Mouse (Mus musculus) liver, embryonic 12.5 days (tissue): ENCODE results near the gene Pip5k1a. TPM values are rescaled to one million over a fixed set of nuclear protein-coding genes. Genes with fewer than 3 reads are reported as not detected.
A peak's percentile ranks its signal among the peaks of the same experiment; 100 is the strongest.

Experiments used
- ATAC-seq: fragments of 200-750 bp; cut with Nextera tagmentation; 2 replicates; pipeline ENCODE4 v1.8.0; 2017; ENCODE audit warnings: moderate number of reproducible peaks, mild to moderate bottlenecking, moderate library complexity
- H3K27ac ChIP-seq: fragments of 300-500 bp; sonication (generic); 2 replicates; pipeline ENCODE4 v1.5.1; 2016; ENCODE audit warnings: mild to moderate bottlenecking
- H3K27me3 ChIP-seq: fragments of 300-500 bp; sonication (generic); replicated peaks from 2 replicates; pipeline ENCODE4 v1.6.1; 2016; ENCODE audit warnings: mild to moderate bottlenecking, moderate library complexity
- H3K36me3 ChIP-seq: fragments of 300-500 bp; sonication (generic); 2 replicates; pipeline ENCODE4 v1.6.1; 2016; ENCODE audit warnings: mild to moderate bottlenecking, moderate library complexity
- H3K4me1 ChIP-seq: fragments of 300-500 bp; sonication (generic); 2 replicates; pipeline ENCODE4 v1.6.1; 2016
- H3K4me2 ChIP-seq: fragments of 300-500 bp; sonication (generic); 2 replicates; pipeline ENCODE4 v1.6.1; 2016; ENCODE audit warnings: mild to moderate bottlenecking, moderate library complexity
- H3K4me3 ChIP-seq: fragments of 300-500 bp; sonication (generic); 2 replicates; pipeline ENCODE4 v1.5.1; 2016; ENCODE audit warnings: mild to moderate bottlenecking, moderate library complexity
- H3K9ac ChIP-seq: fragments of 300-500 bp; sonication (generic); 2 replicates; pipeline ENCODE4 v1.6.1; 2016; ENCODE audit warnings: mild to moderate bottlenecking, moderate library complexity
- H3K9me3 ChIP-seq: fragments of 300-500 bp; sonication (generic); replicated peaks from 2 replicates; pipeline ENCODE4 v1.6.1; 2016; ENCODE audit warnings: mild to moderate bottlenecking, moderate library complexity
- WGBS: fragments of 180-500 bp; shearing (Covaris S2); methylation state at CpG from one replicate; pipeline ENCODE4 v1.1.7; 2016; ENCODE audit not compliant: insufficient replicate concordance; 5-methylcytosine and 5-hydroxymethylcytosine counted together
- polyA plus RNA-seq: library from polyadenylated mRNA; unstranded; fragments of >200 nt; fragmentation: Nextera tagmentation; extraction: Ambion mirVana; gene quantifications from 2 replicates; pipeline ENCODE4 v1.2.1, GENCODE M21; 2016

Pip5k1a gene
- 11.3 and 11.5 TPM in 2 replicates for polyA plus RNA-seq

- Histone ChIP-seq H3K4me2 (peak within 1 kb of the TSS; percentile 75), H3K27ac (peak within 1 kb of the TSS; percentile 90), H3K4me1 (peaks cover 64% of the 10 kb centered on the region), H3K36me3 (peaks cover 17% of the 10 kb centered on the region), H3K27me3 (no peaks in the 10 kb centered on the region), H3K9me3 (no peaks in the 10 kb centered on the region), H3K4me3 (peak within 1 kb of the TSS; percentile 91), H3K9ac (peak within 1 kb of the TSS; percentile 89)
- WGBS: under 1% methylated on average over 51 of the region's 51 CpGs
- ATAC-seq: peak; percentile 83
Measured at GRCm38 (mm10) chr3:95106338-95107117, at the start of gene Pip5k1a. TSS of gene Pip5k1a (minus strand) at chr3:95106930.

DNA sequence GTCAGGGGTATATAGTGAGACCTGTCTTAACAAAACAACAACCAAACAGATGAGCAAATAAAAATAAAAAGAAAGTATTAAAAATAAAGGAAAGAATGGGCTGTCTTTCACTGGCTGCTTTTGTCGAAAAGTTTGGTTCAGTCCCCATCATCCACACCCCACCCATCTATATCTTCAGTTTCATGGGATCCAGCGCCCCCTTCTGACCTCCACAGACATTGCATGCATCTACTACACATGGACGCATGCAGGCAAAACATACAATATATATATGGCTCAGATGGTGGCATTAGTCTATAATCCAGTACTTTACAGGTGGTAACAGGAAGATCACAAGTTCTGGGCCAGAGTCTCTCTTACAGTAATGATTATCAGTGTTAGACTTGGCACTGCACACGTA is 47.1 kb upstream of the Pip5k1a start:
- ATAC-seq: no peak
- WGBS: 28% methylated on average over 4 of the region's 4 CpGs

DNA sequence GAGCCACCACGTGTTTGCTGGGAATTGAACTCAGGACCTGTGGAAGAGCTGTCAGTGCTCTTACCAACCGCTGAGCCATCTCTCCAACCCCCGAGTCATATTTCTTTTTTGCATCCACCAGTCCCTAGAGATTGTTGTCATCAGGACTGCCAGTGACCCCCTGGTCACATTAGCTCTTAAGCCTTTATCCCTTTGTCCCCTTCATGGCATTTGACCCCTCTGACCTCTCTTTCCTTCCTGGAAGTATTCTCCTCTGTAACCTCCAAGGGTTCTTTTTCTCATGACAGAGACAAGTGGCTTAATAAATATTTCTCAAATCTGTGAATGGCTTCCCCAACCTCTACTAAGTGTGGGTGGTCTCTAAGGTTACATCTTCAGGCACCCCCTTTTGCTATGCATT is 41.2 kb upstream of the Pip5k1a start:
- WGBS: 47% methylated on average over 3 of the region's 3 CpGs
- no peak overlapping the region for H3K4me2 ChIP-seq

More for the DNA sequence above, 47.1 kb upstream of the Pip5k1a start:
- Histone ChIP-seq H3K9ac (no peak overlapping the region), H3K36me3 (no peaks in the 10 kb centered on the region), H3K4me3 (no peak overlapping the region), H3K9me3 (no peaks in the 10 kb centered on the region), H3K27me3 (peaks cover 33% of the 10 kb centered on the region), H3K4me2 (no peak overlapping the region), H3K4me1 (no peaks in the 10 kb centered on the region), H3K27ac (no peak overlapping the region)

DNA sequence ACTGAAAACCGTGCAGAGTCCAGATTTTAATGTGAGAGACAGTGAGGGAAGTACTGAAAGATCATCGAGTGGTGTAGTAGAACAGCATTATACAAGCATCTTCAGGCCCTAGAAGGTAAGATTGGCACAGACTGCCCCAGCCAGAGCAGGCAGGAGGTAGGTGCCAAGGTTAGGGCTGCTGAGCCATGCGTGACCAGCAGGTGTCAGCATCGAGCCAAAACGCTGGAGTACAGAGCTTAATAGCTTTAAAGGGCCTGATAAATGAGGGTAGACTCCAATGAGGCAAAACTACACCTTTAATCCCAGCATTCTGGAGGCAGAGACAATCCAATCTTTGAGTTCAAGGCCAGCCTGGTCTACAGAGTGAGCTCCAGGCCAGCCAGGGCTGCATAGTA is 35.9 kb upstream of the Pip5k1a start:
- Histone ChIP-seq H3K27ac (no peak overlapping the region), H3K4me2 (peak overlapping the region; percentile 41), H3K9me3 (no peaks in the 10 kb centered on the region), H3K36me3 (peaks cover 19% of the 10 kb centered on the region), H3K4me1 (peaks cover 25% of the 10 kb centered on the region), H3K4me3 (0 out of 2 replicates have a peak overlapping the region, but pooled peaks have one; percentile 12), H3K9ac (no peak overlapping the region), H3K27me3 (no peaks in the 10 kb centered on the region)
- peak; percentile 73 for ATAC-seq
- WGBS: 8% methylated on average over 5 of the region's 5 CpGs

More for the DNA sequence above, 41.2 kb upstream of the Pip5k1a start:
- H3K27me3 ChIP-seq: 0 out of 2 replicates have a peak, but pooled peaks cover 5% of the 10 kb centered on the region
- H3K4me3 ChIP-seq: no peak overlapping the region
- H3K9me3 ChIP-seq: no peaks in the 10 kb centered on the region
- H3K4me1 ChIP-seq: no peaks in the 10 kb centered on the region
- H3K9ac ChIP-seq: no peak overlapping the region
- no peaks in the 10 kb centered on the region for H3K36me3 ChIP-seq
- no peak overlapping the region for H3K27ac ChIP-seq
- no peak for ATAC-seq

DNA sequence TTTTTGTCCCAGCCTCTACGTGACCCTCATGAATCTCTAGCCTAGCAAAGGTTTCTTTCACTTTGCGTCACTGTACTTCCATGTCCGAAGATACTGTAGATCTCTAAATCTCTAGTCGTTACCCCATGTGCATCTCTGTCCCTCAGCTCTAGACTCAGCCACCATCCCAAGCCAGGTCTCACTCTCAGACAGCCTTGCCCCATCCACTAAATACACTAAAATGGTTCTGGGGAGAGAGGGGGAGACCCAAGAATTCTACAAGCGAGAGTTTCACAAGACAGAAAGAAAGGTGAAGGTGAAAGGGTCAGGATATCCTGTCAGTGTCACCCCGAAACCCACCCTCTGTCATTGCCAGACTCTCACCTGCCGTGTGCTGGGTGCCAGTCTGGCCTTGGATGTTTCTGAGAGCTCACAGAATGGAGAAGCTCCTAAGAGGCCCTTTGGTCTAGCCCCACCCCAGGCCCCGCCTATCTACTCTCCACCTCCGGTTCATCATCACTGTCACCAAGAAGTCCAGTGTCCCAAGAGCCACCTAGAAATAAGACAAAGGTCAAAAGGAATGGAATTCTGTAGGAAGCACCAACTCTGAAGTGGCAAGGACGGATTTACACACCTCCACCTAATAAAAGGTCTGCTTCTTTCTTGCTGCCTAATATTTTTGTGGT is 35.4 kb upstream of the Pip5k1a start, which contains the start of gene Tnfaip8l2:
Gene Tnfaip8l2 (minus strand): TSS at position 409 of the 665 bp plus-strand sequence.
- Histone ChIP-seq H3K27me3 (no peaks in the 10 kb centered on the region), H3K9ac (no peak within 1 kb of the TSS), H3K9me3 (no peaks in the 10 kb centered on the region), H3K27ac (peak within 1 kb of the TSS; percentile 65), H3K36me3 (peaks cover 19% of the 10 kb centered on the region), H3K4me2 (peak within 1 kb of the TSS; percentile 41), H3K4me1 (peaks cover 25% of the 10 kb centered on the region), H3K4me3 (0 out of 2 replicates have a peak within 1 kb of the TSS, but pooled peaks have one; percentile 12)
- peak; percentile 71 for ATAC-seq
- WGBS: 53% methylated on average over 10 of the region's 10 CpGs

DNA sequence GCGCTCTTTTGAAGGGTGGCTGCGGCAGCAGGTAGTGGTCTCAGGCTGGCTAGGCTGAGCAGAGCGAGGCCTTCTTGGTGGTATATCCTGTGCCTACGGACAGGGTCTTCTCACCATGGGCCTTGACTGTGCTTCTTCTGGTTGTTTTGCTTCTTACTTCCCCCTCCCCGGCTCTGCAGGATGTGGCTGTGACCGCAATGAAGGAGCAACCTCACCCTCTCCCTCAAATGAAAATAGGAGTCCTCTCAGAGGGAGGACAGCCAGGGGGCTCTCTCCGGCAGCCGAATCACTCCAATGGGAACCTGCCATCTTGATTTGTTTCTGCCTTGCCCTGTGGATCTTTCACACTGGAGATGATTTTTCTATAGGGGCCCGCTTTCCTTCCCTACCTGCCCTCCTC is 34.7 kb upstream of the Pip5k1a start:
- H3K27ac ChIP-seq: peak overlapping the region; percentile 65
- peaks cover 19% of the 10 kb centered on the region for H3K36me3 ChIP-seq
- no peak overlapping the region for H3K9ac ChIP-seq
- H3K4me3 ChIP-seq: 0 out of 2 replicates have a peak overlapping the region, but pooled peaks have one; percentile 12
- H3K4me2 ChIP-seq: peak overlapping the region; percentile 41
- peaks cover 28% of the 10 kb centered on the region for H3K4me1 ChIP-seq
- H3K9me3 ChIP-seq: no peaks in the 10 kb centered on the region
- 0 out of 2 replicates have a peak, but pooled peaks have one; percentile 17 for ATAC-seq
- 40% methylated on average over 9 of the region's 9 CpGs for whole genome bisulfite sequencing
- H3K27me3 ChIP-seq: no peaks in the 10 kb centered on the region

GRCm38 (mm10) chr3:95140795-95141194 is 34.1 kb upstream of the Pip5k1a start:
- Histone ChIP-seq H3K9ac (no peak overlapping the region), H3K27ac (peak overlapping the region; percentile 65; the same call in 1 of the 2 replicates), H3K27me3 (no peaks in the 10 kb centered on the region), H3K4me3 (no peak overlapping the region), H3K9me3 (no peaks in the 10 kb centered on the region), H3K4me1 (peaks cover 35% of the 10 kb centered on the region), H3K36me3 (peaks cover 19% of the 10 kb centered on the region), H3K4me2 (peak overlapping the region; percentile 41)
- no peak for ATAC-seq
- WGBS: 84% methylated on average over 6 of the region's 6 CpGs

- Histone ChIP-seq H3K27me3 (no peaks in the 10 kb centered on the region), H3K4me3 (no peak overlapping the region), H3K9me3 (no peaks in the 10 kb centered on the region), H3K27ac (no peak overlapping the region), H3K4me2 (peak overlapping the region; percentile 32), H3K9ac (no peak overlapping the region), H3K4me1 (peaks cover 41% of the 10 kb centered on the region), H3K36me3 (peaks cover 19% of the 10 kb centered on the region)
- ATAC-seq: no peak
- 58% methylated on average over 18 of the region's 18 CpGs for WGBS
Measured at GRCm38 (mm10) chr3:95140289-95140595, 33.5 kb upstream of the Pip5k1a start.

- no peaks in the 10 kb centered on the region for H3K9me3 ChIP-seq
- peaks cover 45% of the 10 kb centered on the region for H3K4me1 ChIP-seq
- WGBS: 56% methylated on average over 25 of the region's 25 CpGs
- H3K36me3 ChIP-seq: peaks cover 19% of the 10 kb centered on the region
- no peak overlapping the region for H3K9ac ChIP-seq
- H3K27ac ChIP-seq: no peak overlapping the region
- H3K4me2 ChIP-seq: peak overlapping the region; percentile 32
- H3K4me3 ChIP-seq: no peak overlapping the region
- ATAC-seq: no peak
- no peaks in the 10 kb centered on the region for H3K27me3 ChIP-seq
Measured at GRCm38 (mm10) chr3:95139586-95140288, 33.0 kb upstream of the Pip5k1a start.

GRCm38 (mm10) chr3:95136336-95136735 is 29.6 kb upstream of the Pip5k1a start:
- peaks cover 43% of the 10 kb centered on the region for H3K4me1 ChIP-seq
- H3K27ac ChIP-seq: peak overlapping the region; percentile 58
- H3K4me2 ChIP-seq: peak overlapping the region; percentile 76; the same call in 1 of the 2 replicates
- H3K36me3 ChIP-seq: peaks cover 31% of the 10 kb centered on the region
- no peak overlapping the region for H3K9ac ChIP-seq
- no peak for ATAC-seq
- no peak overlapping the region for H3K4me3 ChIP-seq
- no peaks in the 10 kb centered on the region for H3K9me3 ChIP-seq
- 60% methylated on average over 3 of the region's 3 CpGs for WGBS
- no peaks in the 10 kb centered on the region for H3K27me3 ChIP-seq

DNA sequence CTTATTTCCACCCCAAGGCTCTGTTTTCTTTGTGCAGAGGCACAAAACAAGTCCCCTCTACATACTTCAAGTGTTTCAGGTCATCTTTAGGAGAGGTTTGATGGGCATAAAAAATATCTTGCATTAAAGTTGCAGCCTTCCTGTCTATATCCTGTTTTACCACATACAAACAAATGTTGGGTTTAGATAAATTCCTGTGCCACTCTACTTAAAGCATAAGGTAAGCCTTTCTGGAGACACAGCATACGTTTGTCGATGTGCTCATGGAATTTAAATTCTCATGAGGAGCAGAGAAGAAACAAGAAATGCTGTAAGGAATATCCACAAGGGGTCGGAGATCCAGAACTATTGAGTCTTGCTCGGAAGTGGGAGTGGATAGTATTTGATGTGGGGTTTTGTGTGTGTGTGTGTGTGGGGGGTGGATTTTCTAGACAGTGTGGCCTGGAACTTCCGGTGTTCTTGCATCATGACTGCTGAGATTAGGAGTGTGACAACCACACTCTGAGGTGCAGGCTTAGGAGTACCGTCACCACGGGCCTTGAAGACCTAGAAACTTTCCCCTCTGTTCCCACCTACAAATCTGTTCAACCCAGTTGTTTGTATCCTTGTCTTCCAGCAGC is 28.8 kb upstream of the Pip5k1a start:
- WGBS: 42% methylated on average over 7 of the region's 7 CpGs
- H3K27ac ChIP-seq: peak overlapping the region; percentile 58
- no peaks in the 10 kb centered on the region for H3K9me3 ChIP-seq
- peak overlapping the region; percentile 57 for H3K4me3 ChIP-seq
- H3K9ac ChIP-seq: peak overlapping the region; percentile 55
- peak overlapping the region; percentile 76 for H3K4me2 ChIP-seq
- no peaks in the 10 kb centered on the region for H3K27me3 ChIP-seq
- H3K36me3 ChIP-seq: peaks cover 34% of the 10 kb centered on the region
- ATAC-seq: no peak
- H3K4me1 ChIP-seq: peaks cover 42% of the 10 kb centered on the region
